Mouse (Mus musculus) thymus, adult 2 months (tissue): Measurements from ENCODE around the gene Gm26661. TPM values are rescaled to one million over a fixed set of nuclear protein-coding genes. Genes with fewer than 3 reads are reported as not detected.

Experiments
- DNase-seq: peaks from one replicate; pipeline ENCODE4 v3.0.0; 2021
- H3K27ac ChIP-seq: fragments of 200-500 bp; 2 replicates; pipeline ENCODE4 v1.5.1; 2012; ENCODE audit warnings: low read length, control low read depth; ENCODE audit not compliant: control insufficient read depth, insufficient read depth
- H3K27me3 ChIP-seq: fragments of 200-500 bp; 2 replicates; pipeline ENCODE4 v1.6.1; 2012; ENCODE audit warnings: mild to moderate bottlenecking, low read length, moderate library complexity, mixed read lengths; ENCODE audit not compliant: control insufficient read depth, insufficient read depth
- H3K36me3 ChIP-seq: fragments of 200-500 bp; 2 replicates; pipeline ENCODE4 v1.6.1; 2012; ENCODE audit warnings: mild to moderate bottlenecking, low read length, moderate library complexity; ENCODE audit not compliant: control insufficient read depth, insufficient read depth
- H3K4me1 ChIP-seq: fragments of 200-500 bp; replicated peaks from 2 replicates; pipeline ENCODE4 v1.6.1; 2012; ENCODE audit warnings: low read length; ENCODE audit not compliant: control insufficient read depth, insufficient read depth
- H3K4me3 ChIP-seq: fragments of 200-500 bp; 2 replicates; pipeline ENCODE4 v1.5.1; 2012; ENCODE audit warnings: mild to moderate bottlenecking, low read length, control low read depth, moderate library complexity; ENCODE audit not compliant: control insufficient read depth, insufficient read depth
- CTCF ChIP-seq: fragments of 200-500 bp; IDR thresholded peaks from 2 replicates; pipeline ENCODE4 v1.5.1; 2012; ENCODE audit warnings: mild to moderate bottlenecking, control low read depth, low read length, moderate library complexity, borderline replicate concordance; ENCODE audit not compliant: control insufficient read depth, poor library complexity, insufficient read depth; ENCODE audit errors: extremely low read depth
- POLR2A ChIP-seq: fragments of 200-500 bp; IDR thresholded peaks from 2 replicates; pipeline ENCODE4 v1.6.1; 2012; ENCODE audit warnings: mild to moderate bottlenecking, low read length, control low read depth, moderate library complexity; ENCODE audit not compliant: control insufficient read depth, poor library complexity, insufficient read depth; ENCODE audit errors: extremely low read depth
- whole genome bisulfite sequencing: fragments of 180-500 bp; shearing (Covaris S2); methylation state at CpG from one replicate; pipeline ENCODE4 v1.1.7; 2018; 5-methylcytosine and 5-hydroxymethylcytosine counted together
- polyA plus RNA-seq: library from polyadenylated mRNA; depleted of rRNA; stranded (reverse); fragments of >200 nt; gene quantifications from 2 replicates; pipeline ENCODE4 v1.2.3, GENCODE M21; 2012

Gene Gm26661
- polyA plus RNA-seq, 1 experiment: not detected

DNA sequence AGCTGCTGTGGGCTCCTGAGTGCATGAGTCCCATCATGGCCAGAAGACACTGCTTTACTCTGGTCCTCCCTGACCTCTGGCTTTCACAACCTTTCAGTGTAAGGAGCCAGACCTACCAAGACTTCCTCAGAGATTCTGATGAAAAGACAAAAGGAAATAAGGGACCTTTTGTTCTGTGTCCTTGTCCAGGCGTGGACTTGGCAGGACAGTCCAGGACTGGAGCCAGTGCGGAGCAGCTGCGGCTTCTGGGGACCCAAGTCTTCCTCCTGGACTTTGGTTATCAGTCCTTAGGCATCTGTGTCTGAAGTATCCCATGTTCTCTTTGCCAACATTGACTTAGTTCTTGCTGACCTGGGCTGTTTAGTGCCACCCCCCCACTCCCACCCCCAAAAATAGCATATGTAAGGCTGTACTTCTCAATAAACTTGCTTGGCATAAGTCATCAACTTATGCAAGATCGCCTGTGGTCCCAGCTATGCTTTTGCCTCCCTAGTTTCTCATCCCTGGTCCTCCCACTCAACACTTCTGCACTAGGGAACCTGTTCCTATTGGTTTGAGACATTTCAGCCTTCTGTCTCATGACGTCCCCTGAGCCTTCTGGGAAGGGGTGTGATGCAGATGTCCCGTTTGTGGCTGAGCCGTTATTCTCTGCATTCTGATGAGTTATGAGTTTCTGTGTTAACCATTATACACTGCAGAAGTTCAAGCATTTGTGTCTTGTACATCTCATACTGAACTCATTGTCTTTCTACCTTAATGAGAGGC lies 1.9 kb upstream of the Gm26661 start:
- Histone ChIP-seq H3K27ac (no peak overlapping the region), H3K4me1 (peaks cover 12% of the 10 kb centered on the region), H3K36me3 (no peaks in the 10 kb centered on the region), H3K4me3 (no peak overlapping the region), H3K27me3 (no peaks in the 10 kb centered on the region)
- no peak for DNase-seq
- 90% methylated on average over 7 of the region's 7 CpGs for WGBS
- no peak for TF ChIP-seq CTCF

DNA sequence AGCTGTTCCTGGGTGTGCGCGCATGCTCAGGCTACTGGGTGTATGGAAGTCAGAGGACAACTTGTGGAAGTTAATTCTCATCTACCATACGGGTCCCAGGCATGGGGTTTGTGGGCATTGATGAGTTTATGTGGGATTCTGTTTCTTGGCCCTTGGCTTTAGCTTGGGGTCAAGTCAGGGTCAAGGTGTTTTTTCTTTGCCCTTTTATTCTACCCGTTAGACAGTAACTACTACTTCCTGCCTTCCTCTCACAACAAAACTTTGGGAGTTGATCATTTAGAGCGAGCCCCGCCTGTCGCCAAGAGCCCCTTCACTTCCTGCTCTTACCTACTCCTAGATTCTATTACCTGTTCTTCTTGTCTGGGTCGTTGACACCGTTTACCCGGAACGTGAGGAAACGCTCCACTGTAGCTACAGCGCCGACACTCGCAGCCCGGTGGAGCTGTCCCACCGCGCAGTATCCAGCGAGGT lies 291 bp upstream of the Gm26661 start:
- no peak for DNase-seq
- no peak for TF ChIP-seq CTCF
- TF ChIP-seq POLR2A: no peak

DNA sequence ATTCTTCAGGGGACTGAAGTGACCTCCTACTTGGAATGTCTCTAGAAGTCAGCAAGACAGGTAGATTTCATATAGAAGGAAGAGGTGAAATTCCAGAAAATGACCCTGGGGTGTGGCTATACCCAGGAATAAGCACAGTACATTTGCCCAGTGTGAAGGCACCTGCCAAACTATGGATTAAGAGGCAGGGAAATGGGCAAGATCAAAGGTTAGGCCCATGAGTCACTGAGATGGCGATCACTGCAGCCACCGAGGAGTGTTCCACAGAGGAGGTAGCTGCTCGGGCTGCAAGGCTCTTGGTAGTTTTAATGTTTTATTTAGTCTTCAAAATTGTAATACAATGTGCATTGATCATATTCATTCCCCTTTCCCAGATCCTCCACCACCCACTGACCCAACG lies 4.6 kb downstream of the Gm26661 start:
- TF ChIP-seq CTCF: no peak
- TF ChIP-seq POLR2A: no peak
- Histone ChIP-seq H3K27ac (no peak overlapping the region), H3K27me3 (no peaks in the 10 kb centered on the region), H3K4me1 (peaks cover 11% of the 10 kb centered on the region), H3K4me3 (no peak overlapping the region), H3K36me3 (no peaks in the 10 kb centered on the region)
- 98% methylated on average over 4 of the region's 4 CpGs for WGBS
- DNase-seq: no peak

More for the DNA sequence above, 291 bp upstream of the Gm26661 start:
- 14% methylated on average over 19 of the region's 19 CpGs for WGBS
- Histone ChIP-seq H3K36me3 (no peaks in the 10 kb centered on the region), H3K27me3 (no peaks in the 10 kb centered on the region), H3K27ac (no peak overlapping the region), H3K4me3 (peak overlapping the region; percentile 38), H3K4me1 (peaks cover 12% of the 10 kb centered on the region)

DNA sequence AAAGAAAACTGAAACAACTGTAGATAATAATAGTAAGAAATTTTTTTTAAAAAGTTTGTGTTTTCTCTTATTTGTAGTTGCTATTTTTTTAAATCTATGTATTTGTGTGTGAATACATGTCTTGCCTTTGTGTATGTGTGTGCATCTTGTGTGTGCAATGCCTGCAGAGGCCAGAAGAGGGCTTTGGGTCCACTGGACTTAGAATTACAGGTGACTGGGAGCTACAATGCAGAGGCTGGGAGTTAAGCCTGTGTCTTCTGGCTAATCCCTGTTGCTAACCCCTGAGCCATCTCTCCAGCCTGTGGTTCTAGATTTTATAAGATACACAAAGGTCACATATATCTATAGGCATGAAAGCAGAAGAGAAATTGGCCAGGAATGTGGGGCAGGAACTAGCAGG lies 9.2 kb downstream of the Gm26661 start:
- Histone ChIP-seq H3K27ac (no peak overlapping the region), H3K4me3 (no peak overlapping the region), H3K27me3 (no peaks in the 10 kb centered on the region), H3K4me1 (no peaks in the 10 kb centered on the region), H3K36me3 (no peaks in the 10 kb centered on the region)
- no peak for TF ChIP-seq POLR2A
- no peak for TF ChIP-seq CTCF
- no peak for DNase-seq

DNA sequence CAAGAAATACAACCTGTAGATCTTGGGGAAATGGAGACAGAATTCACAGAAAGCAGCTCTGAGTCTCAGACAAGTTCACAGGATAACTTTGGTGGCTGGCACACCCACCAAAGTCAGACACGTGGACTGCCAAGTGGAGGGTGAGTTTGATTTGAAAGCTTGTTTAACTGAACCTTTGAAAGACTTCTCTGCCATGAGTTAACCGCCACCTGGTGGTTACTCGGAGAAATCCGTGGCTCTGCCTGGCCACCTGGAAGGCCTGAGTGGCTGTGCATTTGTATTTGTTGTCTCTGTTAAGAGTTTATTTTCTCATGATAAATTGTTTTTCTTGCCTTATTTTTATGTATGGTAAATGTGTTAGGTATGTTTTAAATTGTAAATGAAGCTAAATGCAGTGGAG lies 10.4 kb downstream of the Gm26661 start:
- peak; percentile 40 for DNase-seq
- H3K27ac ChIP-seq: no peak overlapping the region
- 13% methylated on average over 4 of the region's 4 CpGs for WGBS
- no peak overlapping the region for H3K4me3 ChIP-seq
- no peaks in the 10 kb centered on the region for H3K27me3 ChIP-seq
- TF ChIP-seq CTCF (peak; percentile 48; the same call in 1 of the 2 replicates), POLR2A (no peak)
- no peaks in the 10 kb centered on the region for H3K4me1 ChIP-seq
- H3K36me3 ChIP-seq: no peaks in the 10 kb centered on the region

DNA sequence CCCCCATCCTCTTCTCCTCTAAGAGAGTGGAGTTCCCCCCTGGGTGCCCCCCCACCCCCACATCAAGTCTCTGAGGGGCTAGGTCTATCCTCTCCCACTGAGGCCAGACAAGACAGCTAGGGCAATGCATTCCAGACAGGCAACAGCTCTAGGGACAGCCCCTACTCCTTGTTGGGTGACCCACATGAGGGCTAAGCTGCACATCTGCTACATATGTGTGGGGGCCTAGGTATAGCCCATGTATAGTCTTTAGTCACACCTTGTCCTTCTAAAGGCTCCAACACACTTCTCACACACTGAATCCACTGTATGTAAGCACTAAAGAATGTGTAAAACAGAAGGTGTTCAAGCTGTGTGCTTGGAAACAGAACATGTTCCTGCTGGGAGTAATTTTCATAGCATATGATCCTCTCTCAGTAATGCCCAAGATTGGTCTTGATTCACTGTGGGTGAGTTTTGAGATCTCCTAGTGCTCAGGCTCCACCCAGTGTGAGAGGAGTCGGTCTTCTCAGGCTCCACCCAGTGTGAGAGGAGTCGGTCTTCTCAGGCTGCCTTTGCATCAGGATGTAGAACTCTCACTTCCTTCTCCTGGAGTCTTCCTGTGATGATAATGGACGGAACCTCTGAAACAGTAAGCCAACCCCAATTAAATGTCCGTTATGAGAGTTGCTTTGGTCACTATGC lies 12.6 kb downstream of the Gm26661 start:
- no peak for DNase-seq
- WGBS: 50% methylated on average over 4 of the region's 4 CpGs
- H3K4me1 ChIP-seq: no peaks in the 10 kb centered on the region

DNA sequence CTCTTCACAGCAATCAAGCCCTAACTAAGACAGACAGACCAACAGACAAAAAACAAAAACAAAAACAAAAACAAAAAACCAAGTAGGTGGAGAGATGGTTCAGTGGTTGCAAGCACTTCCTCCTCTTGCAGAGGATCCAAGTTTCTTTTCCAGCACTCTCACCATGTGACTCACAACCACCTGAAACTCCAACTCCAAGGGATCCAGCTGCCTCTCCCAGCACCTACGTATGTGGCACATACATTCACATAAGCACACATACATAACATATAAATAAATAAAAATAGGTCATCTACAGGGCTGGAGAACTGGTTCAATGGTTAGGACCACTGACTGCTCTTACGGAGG lies 13.1 kb downstream of the Gm26661 start:
- H3K27ac ChIP-seq: no peak overlapping the region
- no peak overlapping the region for H3K4me3 ChIP-seq
- DNase-seq: no peak
- H3K36me3 ChIP-seq: no peaks in the 10 kb centered on the region
- no peaks in the 10 kb centered on the region for H3K27me3 ChIP-seq
- H3K4me1 ChIP-seq: no peaks in the 10 kb centered on the region
- WGBS: 96% methylated on average over 2 of the region's 2 CpGs
- TF ChIP-seq CTCF: no peak
- no peak for TF ChIP-seq POLR2A

More for the DNA sequence above, 12.6 kb downstream of the Gm26661 start:
- Histone ChIP-seq H3K27ac (no peak overlapping the region), H3K27me3 (no peaks in the 10 kb centered on the region), H3K4me3 (no peak overlapping the region), H3K36me3 (no peaks in the 10 kb centered on the region)
- TF ChIP-seq CTCF (no peak), POLR2A (no peak)
